Mouse (Mus musculus): ENCODE measurements around the gene Eif2b3. TPM values are rescaled to one million over a fixed set of nuclear protein-coding genes. Genes with fewer than 3 reads are reported as not detected.

Eif2b3 gene
- total RNA-seq (2015) = 10.9 and 18.2 TPM in 2 replicates
- 11.3 and 20.2 TPM in 2 replicates for total RNA-seq (2017)

DNA sequence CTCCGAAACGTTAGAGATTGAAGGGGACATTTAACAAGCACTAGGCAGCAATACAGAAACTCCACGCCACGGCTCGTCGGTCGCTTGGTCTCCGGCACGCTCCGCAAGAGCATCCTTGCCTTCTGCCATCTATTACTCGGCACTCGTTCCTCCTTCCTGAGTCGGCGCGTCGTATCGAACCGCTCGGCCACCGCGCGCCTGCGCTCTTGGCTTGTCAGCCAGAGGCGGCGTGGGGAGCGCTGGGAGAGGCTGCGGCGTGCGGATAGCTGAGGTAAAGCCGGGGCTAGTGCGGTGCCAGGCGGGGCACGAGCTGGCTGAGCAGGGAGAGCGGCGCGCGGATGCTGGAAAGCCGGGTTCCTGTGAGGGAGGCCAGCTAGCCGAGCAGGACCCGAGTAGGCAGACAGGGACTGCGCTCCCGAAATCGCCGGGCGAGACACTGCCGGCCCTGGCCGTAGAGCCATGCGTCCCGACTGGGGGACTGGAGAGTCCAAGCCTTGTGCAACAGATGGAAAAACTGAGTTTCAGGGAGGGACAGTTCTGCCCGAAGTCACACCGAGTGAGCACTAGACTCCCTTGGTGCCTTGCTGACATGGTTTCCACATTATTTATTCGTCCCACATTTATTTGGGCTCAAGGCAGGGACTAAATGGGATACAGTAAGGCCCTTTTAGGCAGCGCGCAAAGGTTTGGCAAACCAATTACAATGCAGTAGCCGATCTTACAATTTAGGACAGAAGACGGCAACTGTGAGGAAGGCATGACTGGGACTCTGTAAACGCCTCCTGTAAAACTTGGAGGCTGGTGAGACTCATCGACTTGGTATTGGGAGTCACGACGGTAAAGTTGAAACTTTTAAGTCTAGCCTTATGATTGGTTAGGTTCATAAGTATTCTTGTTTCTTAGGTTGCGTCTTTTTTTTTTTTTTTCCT is at the start of gene Eif2b3:
Gene Eif2b3, plus strand, starts transcription at position 197 of the 929 bp plus-strand sequence.
- ATAC-seq (ENCODE audit: poor library complexity, severe bottlenecking) = peak; percentile 100

DNA sequence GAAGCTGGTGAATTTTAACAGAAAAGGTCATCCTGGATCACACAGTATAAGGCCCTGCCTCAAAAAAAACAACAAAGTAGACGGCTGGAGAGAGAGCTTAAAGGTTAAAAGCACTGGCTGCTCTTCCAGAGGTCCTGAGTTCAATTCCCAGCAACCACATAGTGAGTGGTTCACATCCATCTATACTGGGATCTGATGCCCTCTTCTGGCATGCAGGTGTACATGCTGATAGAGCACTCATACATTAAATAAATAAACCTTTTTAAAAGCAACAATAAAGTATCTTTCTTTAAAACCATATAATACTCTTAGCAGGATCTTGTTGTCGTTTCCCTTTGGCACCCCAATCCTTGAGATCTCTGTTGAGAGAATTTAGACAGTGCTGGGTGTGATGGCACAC is 42.7 kb upstream of the Eif2b3 start:
- ATAC-seq (ENCODE audit: poor library complexity, severe bottlenecking) = no peak

DNA sequence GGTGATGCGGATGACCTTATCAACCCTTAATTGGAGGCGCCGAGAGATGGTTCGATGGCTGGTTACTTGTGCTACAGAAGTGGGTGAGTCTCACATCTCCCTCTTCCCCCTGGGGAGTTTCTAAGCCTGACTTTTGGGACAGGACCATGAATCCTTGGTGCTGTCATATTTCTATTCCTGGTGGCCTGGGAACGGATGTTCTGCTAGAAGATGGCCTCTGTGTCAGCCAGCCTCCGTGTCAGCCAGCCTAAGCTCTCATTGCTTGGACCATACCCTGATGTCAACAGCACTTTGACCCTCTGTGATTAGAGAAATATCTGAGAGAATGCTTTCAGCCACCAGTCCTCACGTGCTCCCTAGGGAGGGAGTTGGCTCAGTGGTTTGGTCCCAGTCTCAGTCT is 33.5 kb upstream of the Eif2b3 start:
- ATAC-seq (ENCODE audit: poor library complexity, severe bottlenecking) = no peak

DNA sequence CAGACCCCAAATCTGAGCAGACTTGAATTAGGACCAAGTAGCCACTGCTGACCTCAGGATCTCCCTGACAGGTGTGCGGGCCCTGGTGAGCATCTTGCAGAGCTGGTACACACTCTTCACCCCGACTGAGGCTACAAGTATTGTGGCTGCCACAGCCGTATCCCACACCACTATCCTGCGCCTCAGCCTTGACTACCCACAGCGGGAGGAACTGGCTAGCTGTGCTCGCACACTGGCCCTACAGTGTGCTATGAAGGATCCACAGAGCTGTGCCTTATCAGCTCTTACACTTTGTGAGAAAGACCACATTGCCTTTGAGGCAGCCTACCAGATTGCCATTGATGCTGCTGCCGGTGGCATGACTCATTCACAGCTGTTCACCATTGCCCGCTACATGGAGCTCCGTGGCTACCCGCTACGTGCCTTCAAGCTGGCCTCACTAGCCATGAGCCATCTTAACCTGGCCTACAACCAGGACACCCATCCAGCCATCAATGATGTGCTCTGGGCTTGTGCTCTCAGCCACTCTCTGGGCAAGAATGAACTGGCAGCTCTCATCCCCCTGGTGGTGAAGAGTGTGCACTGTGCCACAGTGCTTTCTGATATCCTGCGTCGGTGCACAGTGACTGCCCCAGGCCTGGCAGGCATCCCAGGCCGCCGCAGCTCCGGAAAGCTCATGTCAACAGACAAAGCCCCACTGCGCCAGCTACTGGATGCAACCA is 32.6 kb upstream of the Eif2b3 start:
- peak; percentile 77 for ATAC-seq (ENCODE audit: poor library complexity, severe bottlenecking)

DNA sequence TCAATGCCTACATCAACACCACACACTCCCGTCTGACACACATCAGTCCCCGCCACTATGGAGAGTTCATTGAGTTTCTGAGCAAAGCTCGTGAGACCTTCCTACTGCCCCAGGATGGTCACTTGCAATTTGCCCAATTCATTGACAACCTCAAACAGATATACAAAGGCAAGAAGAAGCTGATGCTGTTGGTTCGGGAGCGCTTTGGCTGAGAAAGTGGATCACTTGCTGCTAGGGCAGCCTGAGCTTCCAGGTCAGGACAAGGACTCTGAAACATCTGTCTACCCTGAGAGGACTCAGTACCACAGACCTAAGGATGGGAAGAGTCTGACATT is 32.1 kb upstream of the Eif2b3 start:
- no peak for ATAC-seq (ENCODE audit: poor library complexity, severe bottlenecking)

DNA sequence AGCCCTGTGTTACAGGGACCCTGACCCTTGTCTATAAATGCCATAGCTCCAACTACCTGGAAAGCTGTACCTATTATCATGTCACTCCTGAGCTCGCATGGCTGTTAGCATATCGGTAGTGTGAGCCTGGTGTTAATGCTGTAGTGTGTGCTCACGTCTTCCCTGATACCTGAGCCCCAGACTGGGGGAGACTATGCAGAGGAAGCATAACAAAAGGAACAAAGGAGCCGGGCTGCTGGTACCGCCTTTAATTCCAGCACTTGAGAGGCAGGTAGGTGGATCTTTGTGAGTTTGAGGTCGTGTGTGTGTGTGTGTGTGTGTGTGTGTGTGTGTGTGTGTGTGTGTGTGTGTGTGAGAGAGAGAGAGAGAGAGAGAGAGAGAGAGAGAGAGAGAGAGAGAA is 29.5 kb upstream of the Eif2b3 start:
- no peak for ATAC-seq (ENCODE audit: poor library complexity, severe bottlenecking)

DNA sequence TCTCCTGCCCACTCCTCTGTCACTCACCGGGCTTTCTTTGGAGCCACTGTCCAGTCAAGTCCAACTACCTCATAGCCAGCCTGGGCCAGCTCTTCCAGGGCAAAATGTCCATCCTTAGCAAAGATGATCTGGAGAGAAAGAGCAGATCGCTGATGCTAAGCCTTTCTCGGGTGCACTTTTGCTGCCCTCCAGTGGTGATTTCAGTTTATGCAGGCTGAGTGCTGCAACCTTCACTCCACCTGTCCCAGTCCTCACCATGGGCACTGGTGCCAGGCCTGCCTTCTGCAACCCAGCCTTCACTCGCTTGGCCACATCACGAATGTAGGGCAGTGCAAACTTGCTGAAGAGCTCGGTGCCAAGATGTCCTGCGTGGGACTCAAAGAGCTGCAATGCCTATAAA is 27.8 kb upstream of the Eif2b3 start:
- ATAC-seq (ENCODE audit: poor library complexity, severe bottlenecking) = peak; percentile 53

DNA sequence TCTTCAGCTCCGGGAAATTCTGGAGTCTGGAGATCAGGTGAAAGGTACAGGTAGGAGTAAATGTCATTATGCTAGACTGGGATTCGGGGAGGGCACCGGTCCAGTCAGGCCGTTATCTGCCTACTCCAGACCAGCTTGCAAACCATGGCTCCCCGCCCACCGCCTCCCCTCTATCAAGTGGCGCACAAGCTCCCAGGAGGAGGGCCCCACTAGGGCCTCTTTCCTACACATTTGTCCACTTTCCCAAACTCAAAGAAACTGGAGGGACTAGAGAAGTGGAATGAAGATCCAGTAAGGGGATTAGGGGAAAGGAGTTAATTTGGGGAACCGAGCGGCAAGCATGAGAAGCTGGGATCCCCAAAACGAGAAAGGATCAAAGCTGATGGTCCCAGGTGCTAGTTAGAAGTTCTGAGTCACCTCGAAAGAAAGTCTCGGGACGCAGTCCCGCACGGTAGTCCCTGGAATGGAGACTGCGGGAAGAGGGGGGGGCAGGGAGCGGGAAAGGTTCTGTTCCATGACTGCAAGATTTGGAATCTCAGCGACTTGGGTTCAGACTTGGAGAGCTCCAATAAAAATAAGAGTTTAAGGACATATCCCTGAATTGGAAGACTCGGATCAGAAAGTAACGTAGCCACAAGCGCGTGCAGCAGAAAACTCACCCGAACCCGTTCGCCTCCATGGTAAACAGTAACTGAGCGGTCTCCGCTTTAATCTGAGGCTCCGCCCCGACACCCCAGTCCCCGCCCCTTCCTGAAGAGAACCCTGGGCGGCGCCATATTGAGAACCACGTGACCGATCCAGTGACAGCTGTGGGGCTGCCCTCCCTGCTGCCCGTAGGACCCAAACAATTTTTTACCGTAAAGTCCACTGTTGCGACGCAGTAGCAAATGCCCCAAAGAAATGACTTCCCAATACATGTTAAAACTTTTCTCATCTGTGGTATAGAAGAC is 25.3 kb upstream of the Eif2b3 start, which contains the start of gene Urod:
Gene Urod, minus strand, starts transcription at position 742 of the 950 bp plus-strand sequence.
- peak; percentile 86 for ATAC-seq (ENCODE audit: poor library complexity, severe bottlenecking)

DNA sequence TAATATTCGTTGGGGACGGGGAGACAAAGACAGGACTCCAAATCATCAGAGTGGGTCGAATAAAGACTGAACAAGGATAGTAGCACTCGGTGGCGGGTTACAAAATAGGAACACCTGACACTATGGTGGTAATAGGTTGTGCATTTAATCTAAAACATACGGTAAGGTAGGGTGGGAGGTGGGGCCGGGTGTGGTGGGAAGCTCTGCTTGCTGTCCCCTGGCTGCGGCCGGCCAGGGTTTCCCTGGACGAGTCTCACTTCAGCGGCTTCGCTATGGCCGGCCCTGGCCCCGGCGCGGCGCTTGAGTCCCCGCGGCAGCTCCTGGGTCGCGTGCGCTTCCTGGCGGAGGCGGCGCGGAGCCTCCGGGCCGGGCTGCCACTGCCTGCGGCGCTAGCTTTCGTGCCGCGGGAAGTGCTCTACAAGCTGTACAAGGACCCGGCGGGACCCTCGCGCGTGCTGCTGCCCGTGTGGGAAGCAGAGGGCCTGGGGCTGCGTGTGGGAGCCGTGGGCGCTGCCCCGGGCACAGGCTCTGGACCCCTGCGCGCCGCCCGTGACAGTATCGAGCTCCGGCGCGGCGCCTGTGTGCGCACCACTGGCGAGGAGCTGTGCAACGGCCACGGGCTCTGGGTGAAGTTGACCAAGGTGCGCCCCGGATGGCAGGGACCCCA is 23.9 kb upstream of the Eif2b3 start, which contains the start of gene Hectd3:
Gene Hectd3, plus strand, starts transcription at position 187 of the 667 bp plus-strand sequence.
- peak; percentile 55 for ATAC-seq (ENCODE audit: poor library complexity, severe bottlenecking)

DNA sequence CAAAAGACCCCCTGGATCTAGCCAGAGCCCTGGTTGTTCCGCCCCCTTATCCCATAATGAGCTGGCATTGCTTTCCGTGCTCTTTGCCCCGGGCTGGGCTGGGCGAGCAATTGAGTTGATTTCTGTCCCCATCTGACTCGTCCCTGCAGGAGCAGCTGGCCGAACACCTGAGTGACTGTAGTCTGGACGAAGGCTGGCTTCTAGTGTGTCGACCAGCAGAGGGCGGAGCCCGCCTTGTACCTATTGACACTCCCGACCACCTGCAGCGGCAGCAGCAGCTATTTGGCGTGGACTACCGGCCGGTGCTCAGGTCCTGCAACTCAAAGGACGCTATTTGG is 23.4 kb upstream of the Eif2b3 start:
- peak; percentile 12; the same call in 1 of the 2 replicates for ATAC-seq (ENCODE audit: poor library complexity, severe bottlenecking)

DNA sequence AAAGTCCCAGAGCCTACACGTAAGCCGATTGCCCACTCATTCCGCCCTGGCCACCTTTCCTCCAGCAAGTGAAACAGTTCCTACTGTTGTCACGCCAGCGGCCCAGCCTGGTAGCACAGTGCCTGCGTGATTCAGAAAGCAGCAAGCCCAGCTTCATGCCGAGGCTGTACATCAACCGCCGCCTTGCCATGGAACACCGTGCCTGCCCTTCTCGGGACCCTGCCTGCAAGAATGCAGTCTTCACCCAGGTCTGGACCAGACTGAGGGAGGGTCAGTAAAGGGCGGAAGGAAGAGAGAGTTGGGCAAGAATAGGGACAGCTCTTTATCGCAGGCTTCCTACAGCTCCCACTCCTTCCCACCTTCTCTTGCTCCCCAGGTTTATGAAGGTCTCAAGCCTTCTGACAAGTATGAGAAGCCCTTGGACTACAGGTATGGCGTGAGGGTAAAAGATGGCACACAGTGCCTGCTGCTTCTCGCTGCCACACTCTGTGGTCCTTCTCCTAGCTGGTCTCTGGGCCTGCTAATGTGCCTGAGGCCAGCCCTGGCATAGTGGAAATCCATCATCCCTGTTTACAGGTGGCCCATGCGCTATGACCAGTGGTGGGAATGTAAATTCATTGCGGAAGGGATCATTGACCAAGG is 19.6 kb upstream of the Eif2b3 start:
- ATAC-seq (ENCODE audit: poor library complexity, severe bottlenecking) = no peak

DNA sequence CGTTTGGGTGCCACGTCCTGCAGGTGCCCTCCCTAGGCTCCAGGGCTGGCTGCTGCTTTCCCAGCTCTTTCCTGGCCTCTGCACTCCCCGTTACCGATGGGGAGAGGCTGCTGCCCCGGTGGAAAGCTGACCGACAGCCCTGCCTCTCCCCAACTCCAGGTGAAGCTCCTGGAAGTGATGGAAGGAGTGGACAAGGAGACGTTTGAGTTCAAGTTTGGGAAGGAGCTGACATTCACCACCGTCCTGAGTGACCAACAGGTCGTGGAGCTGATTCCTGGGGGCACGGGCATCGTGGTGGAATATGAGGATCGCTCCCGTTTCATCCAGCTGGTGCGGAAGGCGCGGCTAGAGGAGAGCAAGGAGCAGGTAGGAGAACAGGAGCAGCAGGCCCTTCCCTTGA is 17.2 kb upstream of the Eif2b3 start:
- ATAC-seq (ENCODE audit: poor library complexity, severe bottlenecking) = no peak

DNA sequence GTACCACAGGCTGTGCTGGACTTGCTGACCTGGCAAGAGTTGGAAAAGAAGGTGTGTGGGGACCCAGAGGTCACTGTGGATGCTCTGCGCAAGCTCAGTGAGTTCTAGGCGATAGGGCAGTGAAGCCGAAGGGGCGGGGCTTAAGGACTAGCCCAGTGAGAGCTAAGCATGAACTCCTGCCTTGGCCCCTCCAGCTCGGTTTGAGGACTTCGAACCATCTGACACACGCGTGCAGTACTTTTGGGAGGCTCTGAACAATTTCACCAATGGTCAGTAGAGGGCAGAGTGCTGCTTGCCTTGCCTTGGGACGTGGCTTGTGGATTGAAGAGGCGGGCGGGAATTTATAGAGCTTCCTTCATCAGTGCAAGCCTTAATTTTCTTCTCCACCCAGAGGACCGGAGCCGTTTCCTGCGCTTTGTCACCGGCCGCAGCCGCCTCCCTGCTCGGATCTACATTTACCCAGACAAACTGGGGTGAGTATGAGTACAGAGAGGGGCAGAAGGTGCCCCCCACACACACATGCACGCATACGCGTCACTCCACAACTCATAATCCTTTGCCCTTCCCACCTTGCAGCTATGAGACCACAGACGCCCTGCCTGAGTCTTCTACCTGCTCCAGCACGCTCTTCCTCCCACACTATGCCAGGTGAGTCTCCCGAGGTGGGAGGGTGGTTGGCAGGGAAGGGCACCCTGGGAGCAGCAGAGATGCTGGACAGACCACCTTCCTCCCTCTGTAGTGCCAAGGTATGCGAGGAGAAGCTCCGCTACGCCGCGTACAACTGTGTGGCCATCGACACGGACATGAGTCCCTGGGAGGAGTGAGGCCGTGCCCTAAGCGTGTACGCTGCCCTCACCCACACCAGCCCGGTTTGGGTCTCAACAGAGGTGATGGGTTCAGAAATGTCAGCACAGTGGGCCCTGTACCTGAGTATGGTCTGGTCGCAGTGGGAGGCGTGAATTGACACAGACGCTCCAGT is 16.4 kb upstream of the Eif2b3 start:
- peak; percentile 77 for ATAC-seq (ENCODE audit: poor library complexity, severe bottlenecking)

DNA sequence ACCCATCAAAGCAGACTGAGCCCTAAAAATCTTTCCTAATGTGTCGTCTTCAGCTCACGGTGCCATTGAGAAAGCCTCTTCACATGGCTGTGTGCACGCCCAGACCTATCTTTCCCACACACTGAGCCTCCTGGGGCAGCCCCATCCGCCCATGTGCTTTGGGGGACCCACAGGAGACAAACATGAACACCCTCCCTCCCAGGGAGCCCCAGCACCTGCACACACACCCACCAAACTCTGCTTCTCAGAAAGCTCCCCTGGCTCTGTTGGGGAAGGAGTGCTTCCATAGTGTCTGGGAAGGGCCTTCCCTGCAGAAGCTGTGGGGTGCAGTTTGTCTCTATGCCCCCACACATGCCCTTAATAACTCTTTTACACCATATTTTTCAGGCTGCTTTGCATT is 14.6 kb upstream of the Eif2b3 start:
- ATAC-seq (ENCODE audit: poor library complexity, severe bottlenecking) = no peak

DNA sequence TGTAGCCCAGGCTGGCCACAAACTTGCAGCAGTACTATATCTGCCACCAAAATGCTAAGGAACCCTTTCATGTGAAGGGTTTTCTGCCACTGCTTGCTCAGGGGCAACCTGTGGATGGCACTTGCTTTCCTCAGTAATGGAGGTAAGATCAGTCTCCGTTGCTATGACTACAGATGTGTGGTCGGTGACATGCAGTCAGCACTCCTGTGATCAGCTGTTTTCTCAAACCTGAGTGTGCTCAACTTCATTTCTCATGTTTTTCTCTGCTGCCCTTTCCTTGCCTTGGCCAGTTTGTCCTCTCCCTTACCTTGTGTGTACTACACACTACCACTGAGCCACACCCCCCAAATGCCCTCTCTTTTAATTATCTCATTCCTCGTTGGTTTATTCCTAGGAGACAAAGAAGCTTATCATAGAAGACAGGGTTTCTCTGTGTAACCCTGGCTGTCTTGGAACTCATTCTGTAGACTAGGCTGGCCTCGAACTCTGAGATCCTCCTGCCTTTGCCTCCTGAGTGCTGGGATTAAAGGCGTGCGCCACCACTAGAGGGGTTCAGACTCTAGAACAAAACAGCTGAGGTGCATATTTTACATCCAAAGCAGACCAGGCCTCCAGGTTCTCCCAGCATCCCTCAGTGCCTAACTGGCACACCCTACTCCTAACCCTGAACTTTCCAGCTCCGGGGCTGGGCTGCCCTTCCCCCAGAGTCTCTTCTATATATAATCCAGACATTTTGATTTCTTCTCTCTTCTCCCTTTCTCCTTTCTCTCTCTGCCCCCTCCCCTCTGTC is 13.4 kb upstream of the Eif2b3 start:
- no peak for ATAC-seq (ENCODE audit: poor library complexity, severe bottlenecking)

DNA sequence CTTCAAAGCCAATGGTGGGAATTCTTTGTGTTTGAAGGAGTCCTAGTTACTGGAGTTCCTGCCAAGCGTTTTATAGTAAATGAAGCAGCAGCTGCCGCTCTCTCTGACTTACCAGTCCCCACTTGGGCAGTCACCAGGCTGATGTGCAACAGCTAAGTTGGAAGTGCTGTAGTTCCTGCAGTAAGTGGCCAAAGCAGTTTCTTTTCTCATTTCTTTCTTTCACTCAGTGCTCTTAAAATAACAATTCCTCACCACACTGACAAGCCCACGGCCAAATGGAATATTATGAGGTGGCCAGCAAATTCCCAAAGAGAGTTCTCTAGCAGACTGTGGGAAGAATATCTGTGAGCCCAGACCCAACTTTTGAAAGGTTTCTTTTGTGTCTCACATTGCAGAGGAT is 12.1 kb upstream of the Eif2b3 start:
- ATAC-seq (ENCODE audit: poor library complexity, severe bottlenecking) = no peak

DNA sequence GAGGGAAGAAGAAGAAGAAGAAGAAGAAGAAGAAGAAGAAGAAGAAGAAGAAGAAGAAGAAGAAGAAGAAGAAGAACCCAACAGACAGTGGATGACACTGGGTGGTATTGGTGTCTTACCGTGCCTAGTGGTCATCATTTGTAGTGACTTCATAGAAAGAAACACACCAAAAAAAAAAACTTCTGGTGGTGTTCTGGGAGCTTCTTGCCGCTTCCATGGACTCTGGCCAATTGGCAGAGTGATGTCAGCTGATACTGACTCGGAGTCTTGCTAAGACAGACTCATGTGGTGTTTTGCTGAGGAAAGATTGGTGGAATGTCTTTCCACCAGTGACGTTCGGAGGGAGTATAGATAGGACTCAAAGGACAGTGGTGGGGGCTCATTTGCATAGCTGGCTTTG is 9.0 kb upstream of the Eif2b3 start:
- no peak for ATAC-seq (ENCODE audit: poor library complexity, severe bottlenecking)

DNA sequence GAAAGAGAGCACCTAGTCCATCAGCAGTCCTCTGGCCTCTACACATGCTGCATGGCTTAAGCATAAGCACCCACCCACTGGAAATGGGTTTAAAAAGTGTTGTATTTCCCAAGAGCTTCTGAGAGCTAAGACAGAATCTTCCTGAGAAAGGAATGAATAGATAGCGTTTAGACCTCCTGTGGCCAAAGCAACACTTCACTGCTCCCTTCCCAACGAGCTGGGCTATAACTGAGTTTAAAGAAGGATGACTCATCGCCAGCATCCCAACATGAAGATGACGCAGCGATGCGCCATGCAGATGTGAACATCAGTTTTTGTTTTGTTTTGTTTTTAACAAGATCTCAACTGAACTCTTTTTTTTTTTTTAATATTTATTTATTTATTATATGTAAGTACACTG is 5.6 kb upstream of the Eif2b3 start:
- no peak for ATAC-seq (ENCODE audit: poor library complexity, severe bottlenecking)
